Mouse (Mus musculus) liver, adult 2 months (tissue): Measurements from ENCODE around the gene Spon1. TPM values are rescaled to one million over a fixed set of nuclear protein-coding genes. Genes with fewer than 3 reads are reported as not detected.

ENCODE experiments used
- DNase-seq: peaks from one replicate; pipeline ENCODE4 v3.0.0-alpha.2; 2011; ENCODE audit warnings: low read depth, low spot score; ENCODE audit errors: extremely low read depth
- H3K27ac ChIP-seq: fragments of 200-500 bp; replicated peaks from 2 replicates; pipeline ENCODE4 v1.5.1; 2012; ENCODE audit warnings: low read depth, mild to moderate bottlenecking, control low read depth, inconsistent platforms, low read length; ENCODE audit not compliant: insufficient read depth
- H3K27me3 ChIP-seq: fragments of 200-500 bp; 2 replicates; pipeline ENCODE4 v1.6.1; 2012; ENCODE audit warnings: mild to moderate bottlenecking, moderate library complexity, low read length, inconsistent platforms; ENCODE audit not compliant: control insufficient read depth, insufficient read depth
- H3K36me3 ChIP-seq: fragments of 200-500 bp; 2 replicates; pipeline ENCODE4 v1.6.1; 2012; ENCODE audit warnings: low read length, inconsistent platforms; ENCODE audit not compliant: control insufficient read depth, insufficient read depth
- H3K4me1 ChIP-seq: fragments of 200-500 bp; 2 replicates; pipeline ENCODE4 v1.6.1; 2011; ENCODE audit warnings: low read length; ENCODE audit not compliant: control insufficient read depth, insufficient read depth
- H3K4me3 ChIP-seq: fragments of 200-500 bp; 2 replicates; pipeline ENCODE4 v1.5.1; 2011; ENCODE audit warnings: low read depth, mild to moderate bottlenecking, control low read depth, low read length, moderate library complexity; ENCODE audit not compliant: insufficient read depth
- H3K79me2 ChIP-seq: fragments of 200-500 bp; 2 replicates; pipeline ENCODE4 v1.6.1; 2012; ENCODE audit warnings: inconsistent platforms, mild to moderate bottlenecking, low read length, moderate library complexity; ENCODE audit not compliant: control insufficient read depth, insufficient read depth
- H3K9ac ChIP-seq: fragments of 200-500 bp; 2 replicates; pipeline ENCODE4 v1.6.1; 2012; ENCODE audit warnings: low read depth, mild to moderate bottlenecking, control low read depth, inconsistent platforms, low read length
- CTCF ChIP-seq: fragments of 200-500 bp; IDR thresholded peaks from 2 replicates; pipeline ENCODE4 v1.5.1; 2011; ENCODE audit warnings: low read depth, low read length, control low read depth
- POLR2A ChIP-seq: fragments of 200-500 bp; IDR thresholded peaks from 2 replicates; pipeline ENCODE4 v1.6.1; 2011; ENCODE audit warnings: low read length, control low read depth; ENCODE audit not compliant: insufficient read depth; ENCODE audit errors: extremely low read depth
- WGBS: fragments of 180-500 bp; shearing (Covaris S2); methylation state at CpG from one replicate; pipeline ENCODE4 v1.1.7; 2018; 5-methylcytosine and 5-hydroxymethylcytosine counted together
- polyA plus RNA-seq: library from polyadenylated mRNA; depleted of rRNA; stranded (reverse); fragments of >200 nt; gene quantifications from 2 replicates; pipeline ENCODE4 v1.2.3, GENCODE M21; 2012
- total RNA-seq: library from RNA; depleted of rRNA; stranded (reverse); fragments of >200 nt; gene quantifications from 2 replicates; pipeline ENCODE4 v1.2.3, GENCODE M21; 2014

Spon1 gene
- total and polyA plus RNA-seq, 2 experiments, result 0.22 to 0.28 TPM

DNA sequence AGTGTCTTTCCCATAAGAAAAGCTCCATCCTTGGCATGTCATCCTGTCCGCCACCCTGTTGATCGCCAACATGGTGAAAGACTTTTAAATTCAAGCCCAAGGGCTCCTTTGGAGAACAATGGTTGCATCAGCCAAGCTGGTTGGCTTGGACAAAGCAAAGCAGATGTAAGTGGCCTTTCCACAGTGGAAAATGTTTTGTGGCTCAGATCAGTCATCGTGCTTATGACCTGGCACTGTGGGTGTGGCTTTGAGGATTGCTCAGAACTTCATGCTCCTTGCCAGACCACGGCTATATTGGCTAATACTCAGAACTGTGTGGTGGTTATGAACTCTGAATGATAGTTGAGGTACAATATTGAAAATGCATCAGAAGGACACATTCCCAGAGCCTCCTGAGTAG lies 96.2 kb downstream of the Spon1 start:
- TF ChIP-seq POLR2A (no peak), CTCF (no peak)
- no peak for DNase-seq
- WGBS, result 88% methylated on average over 4 of the region's 4 CpGs

GRCm38 (mm10) chr7:113872846-113873245 lies 107.0 kb downstream of the Spon1 start:
- Histone ChIP-seq H3K36me3 (no peaks in the 10 kb centered on the region), H3K9ac (no peak overlapping the region), H3K79me2 (no peaks in the 10 kb centered on the region), H3K4me3 (no peak overlapping the region), H3K27me3 (no peaks in the 10 kb centered on the region), H3K27ac (no peak overlapping the region), H3K4me1 (no peaks in the 10 kb centered on the region)
- TF ChIP-seq CTCF (no peak), POLR2A (no peak)
- no peak for DNase-seq
- 94% methylated on average over 1 of the region's 1 CpGs for WGBS

More for the DNA sequence above, 96.2 kb downstream of the Spon1 start:
- Histone ChIP-seq H3K4me3 (no peak overlapping the region), H3K9ac (no peak overlapping the region), H3K27me3 (no peaks in the 10 kb centered on the region), H3K27ac (no peak overlapping the region), H3K36me3 (no peaks in the 10 kb centered on the region), H3K79me2 (no peaks in the 10 kb centered on the region), H3K4me1 (no peaks in the 10 kb centered on the region)

GRCm38 (mm10) chr7:113877451-113877850 lies 111.7 kb downstream of the Spon1 start:
- no peaks in the 10 kb centered on the region for H3K79me2 ChIP-seq
- no peak overlapping the region for H3K4me3 ChIP-seq
- no peak for TF ChIP-seq POLR2A
- TF ChIP-seq CTCF, result no peak
- H3K36me3 ChIP-seq, result no peaks in the 10 kb centered on the region
- H3K9ac ChIP-seq, result no peak overlapping the region
- H3K4me1 ChIP-seq, result no peaks in the 10 kb centered on the region
- H3K27ac ChIP-seq, result no peak overlapping the region
- DNase-seq, result no peak
- WGBS, result 83% methylated on average over 4 of the region's 4 CpGs
- no peaks in the 10 kb centered on the region for H3K27me3 ChIP-seq

DNA sequence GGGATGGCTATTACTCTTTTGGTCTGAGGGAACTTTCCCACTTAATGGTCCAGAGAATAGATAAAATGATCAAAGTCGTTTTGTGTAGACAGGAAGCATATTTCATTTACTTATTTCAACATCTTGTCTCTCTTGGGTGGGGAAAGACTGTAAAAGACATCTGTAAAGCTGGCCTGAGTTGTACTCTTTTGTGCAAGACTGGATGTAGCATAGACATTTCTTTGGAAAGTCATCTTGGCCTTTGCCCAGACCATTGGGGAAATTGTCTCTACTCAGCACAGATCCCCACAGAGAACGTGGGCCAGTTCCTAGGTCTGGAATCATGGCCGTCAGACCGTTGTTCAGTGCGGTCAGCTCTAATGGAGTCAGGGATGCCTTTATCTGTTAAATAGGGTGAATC lies 112.1 kb downstream of the Spon1 start:
- DNase-seq, result no peak
- TF ChIP-seq CTCF (no peak), POLR2A (no peak)
- no peaks in the 10 kb centered on the region for H3K79me2 ChIP-seq
- H3K27ac ChIP-seq, result no peak overlapping the region
- no peak overlapping the region for H3K4me3 ChIP-seq
- no peaks in the 10 kb centered on the region for H3K4me1 ChIP-seq
- H3K36me3 ChIP-seq, result no peaks in the 10 kb centered on the region
- WGBS, result 86% methylated on average over 5 of the region's 5 CpGs
- no peak overlapping the region for H3K9ac ChIP-seq
- H3K27me3 ChIP-seq, result no peaks in the 10 kb centered on the region

DNA sequence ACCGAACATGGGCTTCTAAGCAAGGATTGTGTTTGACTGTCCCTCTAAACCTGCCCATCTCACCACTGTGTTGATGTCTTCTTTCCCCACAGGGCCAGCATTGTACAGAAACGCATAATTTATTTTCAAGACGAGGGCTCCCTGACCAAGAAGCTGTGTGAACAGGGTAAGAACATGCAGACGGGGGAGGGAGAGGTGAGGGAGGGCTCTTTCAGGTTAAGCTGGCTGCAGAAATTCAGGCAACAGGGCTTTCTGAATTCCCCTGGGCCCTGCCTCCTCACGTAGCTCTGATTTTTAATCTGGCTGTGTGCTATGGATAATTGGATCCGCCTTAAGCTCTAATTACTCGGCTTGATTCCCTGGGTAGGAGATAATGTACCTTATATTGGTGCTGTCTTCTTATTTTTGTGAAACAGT lies 113.3 kb downstream of the Spon1 start:
- Histone ChIP-seq H3K79me2 (no peaks in the 10 kb centered on the region), H3K9ac (no peak overlapping the region), H3K27me3 (no peaks in the 10 kb centered on the region), H3K36me3 (no peaks in the 10 kb centered on the region), H3K27ac (no peak overlapping the region), H3K4me1 (no peaks in the 10 kb centered on the region), H3K4me3 (no peak overlapping the region)
- TF ChIP-seq POLR2A (no peak), CTCF (no peak)
- DNase-seq, result no peak
- WGBS, result 84% methylated on average over 7 of the region's 7 CpGs

DNA sequence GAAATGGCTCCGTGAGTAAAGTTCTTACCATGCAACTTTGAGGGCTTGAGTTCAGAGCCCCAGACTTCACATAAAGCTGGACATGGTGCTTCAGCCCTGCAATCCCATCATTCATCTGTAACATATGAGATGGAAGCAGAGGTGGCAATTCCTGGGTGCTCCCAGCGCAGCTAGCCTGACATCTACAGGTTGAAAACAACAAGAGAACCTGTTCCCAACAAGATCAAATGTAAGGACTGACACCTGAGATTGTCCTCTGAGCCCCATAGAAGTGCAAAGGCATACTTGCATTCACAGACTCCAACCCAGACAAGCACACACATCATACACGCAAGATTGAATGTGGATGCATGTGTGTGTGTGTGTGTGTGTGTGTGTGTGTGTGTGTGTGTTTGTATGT lies 114.2 kb downstream of the Spon1 start:
- WGBS, result 83% methylated on average over 3 of the region's 3 CpGs
- Histone ChIP-seq H3K27me3 (no peaks in the 10 kb centered on the region), H3K9ac (no peak overlapping the region), H3K27ac (no peak overlapping the region), H3K4me3 (no peak overlapping the region), H3K4me1 (no peaks in the 10 kb centered on the region), H3K36me3 (no peaks in the 10 kb centered on the region), H3K79me2 (no peaks in the 10 kb centered on the region)
- TF ChIP-seq CTCF (no peak), POLR2A (no peak)
- DNase-seq, result no peak
